ENCODE assay signal across 9 mouse cellular contexts in the genomic region with DNA sequence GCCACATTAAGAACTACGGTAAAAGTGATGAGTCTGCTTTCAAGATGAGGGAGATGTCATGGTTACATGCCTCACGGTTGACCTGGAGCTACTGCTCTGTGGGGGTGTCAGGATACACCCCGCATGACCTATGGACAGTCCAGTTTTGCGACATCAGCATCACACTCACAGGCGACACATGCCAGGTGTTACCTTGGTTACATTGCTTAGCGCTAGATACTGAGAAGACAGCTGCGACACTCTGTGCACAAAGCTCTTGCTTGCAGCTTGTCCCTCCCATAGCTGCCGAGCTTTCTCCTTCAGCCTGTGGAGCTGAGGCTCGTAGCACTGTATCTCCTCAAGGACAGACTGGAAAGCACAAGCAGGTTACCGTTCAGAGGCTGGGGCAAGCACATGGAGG.
DNase-seq lines count a peak whose midpoint lies in the region; ATAC-seq lines count a peak whose summit lies in the region.
"Had no signal": no experiment of that assay in that cellular context is flagged by ENCODE, and none has a peak within 500 bp of the region (broad histone marks: within the 10 kb centered on the region; RNA-seq: fewer than 3 reads in every experiment).

No protein-coding gene starts in this region.

- no peaks in the 10 kb centered on the region for H3K27me3 ChIP-seq in kidney, embryonic 14.5 days (ENCODE audit: control insufficient read depth, insufficient read depth, low read length)

- no peaks in the 10 kb centered on the region for H3K36me3 ChIP-seq in kidney, embryonic 14.5 days (ENCODE audit: control insufficient read depth, insufficient read depth, low read length)
- H3K36me3 ChIP-seq: G1E had no signal

- WGBS in kidney, embryonic 14.5 days: 52% methylated on average over 10 of the region's 10 CpGs

- no peak overlapping the region for H3K27ac ChIP-seq in kidney, embryonic 14.5 days (ENCODE audit: low read depth, low read length)

- ATAC-seq in kidney, embryonic 14.5 days (ENCODE audit: low FRiP score, low TSS enrichment): peak; percentile 60; the same call in 1 of the 2 replicates

- intact Hi-C loops in left cerebral cortex, postnatal 25 days (cut with DNase I): no loop called here

- no peaks in the 10 kb centered on the region for H3K4me1 ChIP-seq in kidney, embryonic 14.5 days (ENCODE audit: control insufficient read depth, insufficient read depth, low read length)

- H3K4me2 ChIP-seq in kidney, embryonic 14.5 days (replicated peaks; ENCODE audit: low read depth, low read length): no peak overlapping the region
- H3K4me2 ChIP-seq: lung, embryonic 14.5 days had no signal

- H3K9me3 ChIP-seq in kidney, embryonic 14.5 days (ENCODE audit: control insufficient read depth, low read length): no peaks in the 10 kb centered on the region
- H3K9me3 ChIP-seq: G1E had no signal

- H3K9ac ChIP-seq in kidney, embryonic 14.5 days (ENCODE audit: low read depth, low read length): no peak overlapping the region
- H3K9ac ChIP-seq: lung, embryonic 14.5 days had no signal

- DNase-seq in kidney, postnatal 10 days: no peak
- DNase-seq in right cerebral cortex, adult 18-20 months: peak; percentile 31
- no peak for DNase-seq in right cerebral cortex, postnatal 4 days
- peak; percentile 19 to 29 for DNase-seq in left cerebral cortex, postnatal 25 days (ENCODE audit: low spot score in 2 of 2)
- no peak for DNase-seq in urinary bladder, postnatal 10 days (ENCODE audit: low spot score)
- DNase-seq in ovary, adult 18-20 months (ENCODE audit: low spot score): no peak
- DNase-seq: lung, embryonic 14.5 days had no signal

- no peak overlapping the region for H3K4me3 ChIP-seq in kidney, embryonic 14.5 days (ENCODE audit: low read length)

Comparison
In these comparisons a context has a peak if more than half of its experiments do, and no peak if none do; other contexts are left out.
1. DNase-seq: peak in right cerebral cortex, adult 18-20 months (single experiment) and left cerebral cortex, postnatal 25 days (2 of 2); none in kidney, postnatal 10 days (single experiment), right cerebral cortex, postnatal 4 days (single experiment), urinary bladder, postnatal 10 days (single experiment) and ovary, adult 18-20 months (single experiment).